Mouse (Mus musculus): ENCODE measurements at regions not wholly inside any gene's neighbourhood (a gene's known extent, or its start where the extent isn't known, plus 50 kb on each side); places are given as distances from the start of the nearest gene placed in this dataset.

DNA sequence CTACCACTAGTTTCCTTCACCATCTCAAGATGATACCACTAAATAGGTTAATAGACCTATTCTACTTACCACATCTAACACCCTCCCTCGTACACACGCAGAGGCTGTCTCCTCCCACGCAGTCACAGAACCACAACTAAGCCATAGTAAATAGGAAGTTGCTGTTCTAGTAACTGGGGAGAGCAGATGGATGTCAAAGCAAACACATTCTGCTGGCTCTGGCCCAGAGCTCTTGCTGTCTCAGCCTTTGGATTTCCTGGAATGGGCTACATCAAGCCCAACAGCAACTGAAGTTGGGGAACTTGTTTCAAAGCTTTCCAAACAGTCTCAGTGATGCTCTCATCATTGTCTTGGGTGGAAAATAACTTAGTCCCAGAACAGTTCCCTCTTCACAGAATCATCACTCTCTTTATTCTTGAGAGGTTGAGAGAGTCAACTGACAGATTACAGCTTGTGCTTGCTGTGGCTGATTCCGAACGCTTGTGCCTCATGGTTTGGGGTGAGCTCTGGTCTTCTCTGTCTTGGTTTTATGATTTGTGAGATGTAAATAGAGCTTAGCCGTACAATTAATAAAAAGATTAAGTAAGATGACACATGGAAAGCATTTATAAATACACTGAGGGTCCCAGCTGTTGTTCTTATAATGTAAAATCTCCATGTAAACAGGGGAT is 538.5 kb upstream of the Klf4 start:
- H3ac ChIP-seq (ENCODE audit: control insufficient read depth, insufficient read length): no peak overlapping the region
- H3K4me2 ChIP-seq (ENCODE audit: low read depth): no peak overlapping the region
- no peaks in the 10 kb centered on the region for H3K79me2 ChIP-seq (ENCODE audit: control insufficient read depth, insufficient read depth)
- no peaks in the 10 kb centered on the region for H3K36me3 ChIP-seq (ENCODE audit: control insufficient read depth, insufficient read depth)
- no peaks in the 10 kb centered on the region for H3K27me3 ChIP-seq (ENCODE audit: control insufficient read depth, insufficient read depth, insufficient read length)
- TF ChIP-seq REST (IDR thresholded peaks at IDR 0.05; ENCODE audit: insufficient read depth, insufficient read length): no peak
- H3K4me3 ChIP-seq: no peak overlapping the region

DNA sequence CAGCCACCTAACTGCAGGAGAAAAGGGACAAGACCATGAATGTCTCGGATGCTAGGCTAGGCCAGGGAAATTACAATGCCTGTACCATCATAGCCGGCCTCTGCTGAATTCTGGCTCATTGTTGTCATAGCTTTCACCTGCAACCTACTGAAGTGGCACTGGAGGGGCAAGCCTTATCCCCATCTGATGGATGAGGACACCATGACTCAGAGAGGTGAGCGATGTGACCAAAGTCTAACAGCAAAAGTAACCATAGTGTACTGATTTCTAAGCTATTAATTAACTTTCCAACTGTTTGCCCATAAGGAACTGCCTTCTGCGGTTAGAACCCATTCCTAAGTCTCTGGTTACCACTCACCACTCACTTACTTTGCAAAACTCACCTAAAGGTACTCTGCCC is 536.6 kb upstream of the Klf4 start:
- Histone ChIP-seq H3K27me3 (ENCODE audit: control insufficient read depth, insufficient read depth, insufficient read length) (no peaks in the 10 kb centered on the region), H3K4me2 (ENCODE audit: low read depth) (no peak overlapping the region), H3K79me2 (ENCODE audit: control insufficient read depth, insufficient read depth) (no peaks in the 10 kb centered on the region), H3ac (ENCODE audit: control insufficient read depth, insufficient read length) (no peak overlapping the region), H3K4me3 (no peak overlapping the region), H3K36me3 (ENCODE audit: control insufficient read depth, insufficient read depth) (no peaks in the 10 kb centered on the region)
- TF ChIP-seq SRF (IDR thresholded peaks at IDR 0.05; ENCODE audit: control insufficient read depth, insufficient read length, low read depth) (no peak), MYOG (IDR thresholded peaks at IDR 0.05; ENCODE audit: control insufficient read depth in 1 of 3, insufficient read depth in 1 of 3, insufficient read length in 2 of 3, low read depth in 2 of 3) (no peak), REST (IDR thresholded peaks at IDR 0.05; ENCODE audit: insufficient read depth, insufficient read length) (no peak)

DNA sequence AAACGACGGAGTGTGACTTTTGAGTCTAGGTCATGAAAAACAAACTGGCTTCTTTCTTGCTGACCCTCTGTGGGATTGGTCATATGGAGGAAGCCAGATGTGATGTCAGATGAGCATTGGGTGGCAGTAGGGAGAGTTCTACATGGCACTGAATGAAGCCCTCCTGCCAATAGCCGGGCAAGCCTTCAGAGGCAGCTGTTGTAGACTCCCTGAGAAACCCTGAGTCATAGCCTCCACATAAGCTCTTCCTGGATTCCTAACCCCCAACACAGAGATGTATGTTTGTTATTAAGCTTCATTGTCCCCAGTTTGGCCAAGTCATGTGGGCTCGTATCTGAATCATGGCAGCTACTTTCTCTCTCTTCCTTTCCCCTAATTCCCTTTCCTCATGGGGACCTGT is 532.4 kb upstream of the Klf4 start:
- no peak overlapping the region for H3ac ChIP-seq (ENCODE audit: control insufficient read depth, insufficient read length)
- H3K4me3 ChIP-seq: no peak overlapping the region
- no peak overlapping the region for H3K4me2 ChIP-seq (ENCODE audit: low read depth)
- H3K79me2 ChIP-seq (ENCODE audit: control insufficient read depth, insufficient read depth): no peaks in the 10 kb centered on the region
- no peaks in the 10 kb centered on the region for H3K36me3 ChIP-seq (ENCODE audit: control insufficient read depth, insufficient read depth)
- TF ChIP-seq MYOG (IDR thresholded peaks at IDR 0.05; ENCODE audit: control insufficient read depth in 1 of 3, insufficient read depth in 1 of 3, insufficient read length in 2 of 3, low read depth in 2 of 3) (peak in 2 of 3 experiments; percentile 5 to 38), CEBPB (IDR thresholded peaks at IDR 0.05; ENCODE audit: insufficient read depth, poor library complexity, severe bottlenecking) (no peak), USF1 (IDR thresholded peaks at IDR 0.05; ENCODE audit: low read depth) (peak; percentile 19), SRF (IDR thresholded peaks at IDR 0.05; ENCODE audit: control insufficient read depth, insufficient read length, low read depth) (no peak), MYOD1 (IDR thresholded peaks at IDR 0.05; ENCODE audit: control insufficient read depth in 1 of 3, insufficient read length in 2 of 3, low read depth in 2 of 3) (peak in 2 of 3 experiments; percentile 57 to 66)
- H3K27me3 ChIP-seq (ENCODE audit: control insufficient read depth, insufficient read depth, insufficient read length): no peaks in the 10 kb centered on the region

DNA sequence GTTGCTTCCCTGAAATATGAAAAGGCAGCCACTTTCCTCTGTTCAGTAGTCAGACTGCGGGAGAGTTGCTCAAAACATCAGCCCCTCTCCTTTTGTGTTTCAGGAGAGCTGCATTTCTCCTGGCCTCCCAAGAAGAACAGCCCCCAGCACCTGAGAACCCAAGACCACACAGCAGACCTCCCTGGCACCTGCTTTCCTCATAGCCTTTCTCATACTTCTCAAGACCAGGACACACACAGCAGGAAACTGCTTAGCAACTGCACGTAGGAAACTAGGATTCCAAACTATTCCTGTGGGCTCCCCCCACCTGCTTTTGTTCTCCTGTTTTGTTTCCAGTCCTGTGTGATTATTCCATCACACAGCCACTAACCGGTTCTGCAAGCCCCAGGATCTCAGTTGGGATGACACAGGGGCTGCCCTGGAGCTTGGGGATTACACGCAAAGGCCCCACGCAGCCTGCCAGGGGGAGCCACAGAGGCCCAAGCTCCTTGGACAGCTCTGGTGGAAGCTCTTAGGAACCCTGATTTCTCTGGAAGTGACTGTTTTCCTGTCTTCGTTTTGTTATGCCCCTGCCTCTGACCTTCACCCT is 519.6 kb upstream of the Klf4 start:
- Histone ChIP-seq H3ac (ENCODE audit: control insufficient read depth, insufficient read length) (no peak overlapping the region), H3K36me3 (ENCODE audit: control insufficient read depth, insufficient read depth) (no peaks in the 10 kb centered on the region), H3K27me3 (ENCODE audit: control insufficient read depth, insufficient read depth, insufficient read length) (no peaks in the 10 kb centered on the region), H3K4me2 (ENCODE audit: low read depth) (no peak overlapping the region), H3K79me2 (ENCODE audit: control insufficient read depth, insufficient read depth) (no peaks in the 10 kb centered on the region), H3K4me3 (no peak overlapping the region)
- TF ChIP-seq E2F4 (IDR thresholded peaks at IDR 0.05; ENCODE audit: insufficient read depth): no peak
- TF ChIP-seq POLR2A (IDR thresholded peaks at IDR 0.05; ENCODE audit: insufficient read length, low read depth): no peak
- TF ChIP-seq MYOG (IDR thresholded peaks at IDR 0.05; ENCODE audit: control insufficient read depth in 1 of 3, insufficient read depth in 1 of 3, insufficient read length in 2 of 3, low read depth in 2 of 3): no peak
- TF ChIP-seq POLR2AphosphoS2 (IDR thresholded peaks at IDR 0.05; ENCODE audit: insufficient read length, low read depth): no peak
- no peak for TF ChIP-seq REST (IDR thresholded peaks at IDR 0.05; ENCODE audit: insufficient read depth, insufficient read length)
- no peak for TF ChIP-seq USF1 (IDR thresholded peaks at IDR 0.05; ENCODE audit: low read depth)
- no peak for TF ChIP-seq MAX (IDR thresholded peaks at IDR 0.05; ENCODE audit: low read depth)
- TF ChIP-seq TCF3 (IDR thresholded peaks at IDR 0.05; ENCODE audit: insufficient read length, low read depth): no peak
- no peak for TF ChIP-seq TCF12 (IDR thresholded peaks at IDR 0.05; ENCODE audit: insufficient read depth, poor library complexity, severe bottlenecking)

DNA sequence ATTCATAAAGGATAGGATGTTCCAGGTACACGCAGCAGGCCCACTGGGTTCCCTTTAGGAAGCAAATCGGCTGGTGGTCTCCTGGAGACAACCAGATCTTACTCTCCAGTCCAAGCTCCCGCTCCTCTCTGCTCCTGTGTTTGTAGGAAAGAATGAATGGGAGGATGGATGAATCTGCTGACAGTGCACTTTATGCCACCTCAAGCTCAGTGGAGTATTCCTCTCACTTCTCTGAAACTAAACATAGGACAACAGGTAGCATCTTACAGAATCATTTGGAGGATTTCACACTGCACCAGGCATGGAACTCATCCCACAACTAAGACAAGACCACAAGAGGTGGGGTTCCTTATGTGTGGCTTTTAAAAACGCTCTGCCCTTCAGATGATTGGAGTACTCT is 507.1 kb upstream of the Klf4 start:
- TF ChIP-seq USF1 (IDR thresholded peaks at IDR 0.05; ENCODE audit: low read depth) (no peak), CEBPB (IDR thresholded peaks at IDR 0.05; ENCODE audit: insufficient read depth, poor library complexity, severe bottlenecking) (no peak), TCF12 (IDR thresholded peaks at IDR 0.05; ENCODE audit: insufficient read depth, poor library complexity, severe bottlenecking) (no peak), SRF (IDR thresholded peaks at IDR 0.05; ENCODE audit: control insufficient read depth, insufficient read length, low read depth) (no peak), POLR2AphosphoS2 (IDR thresholded peaks at IDR 0.05; ENCODE audit: insufficient read length, low read depth) (no peak), MAX (IDR thresholded peaks at IDR 0.05; ENCODE audit: low read depth) (no peak), E2F4 (IDR thresholded peaks at IDR 0.05; ENCODE audit: insufficient read depth) (no peak), TCF3 (IDR thresholded peaks at IDR 0.05; ENCODE audit: insufficient read length, low read depth) (no peak), REST (IDR thresholded peaks at IDR 0.05; ENCODE audit: insufficient read depth, insufficient read length) (no peak), MYOG (IDR thresholded peaks at IDR 0.05; ENCODE audit: control insufficient read depth in 1 of 3, insufficient read depth in 1 of 3, insufficient read length in 2 of 3, low read depth in 2 of 3) (no peak)
- Histone ChIP-seq H3K79me2 (ENCODE audit: control insufficient read depth, insufficient read depth) (no peaks in the 10 kb centered on the region), H3K4me2 (ENCODE audit: low read depth) (no peak overlapping the region), H3K27me3 (ENCODE audit: control insufficient read depth, insufficient read depth, insufficient read length) (no peaks in the 10 kb centered on the region), H3ac (ENCODE audit: control insufficient read depth, insufficient read length) (no peak overlapping the region), H3K36me3 (ENCODE audit: control insufficient read depth, insufficient read depth) (no peaks in the 10 kb centered on the region), H3K4me3 (no peak overlapping the region)

Data from myocyte (in vitro differentiated cells).